ENCODE assay signal across 29 mouse cellular contexts in the genomic region with DNA sequence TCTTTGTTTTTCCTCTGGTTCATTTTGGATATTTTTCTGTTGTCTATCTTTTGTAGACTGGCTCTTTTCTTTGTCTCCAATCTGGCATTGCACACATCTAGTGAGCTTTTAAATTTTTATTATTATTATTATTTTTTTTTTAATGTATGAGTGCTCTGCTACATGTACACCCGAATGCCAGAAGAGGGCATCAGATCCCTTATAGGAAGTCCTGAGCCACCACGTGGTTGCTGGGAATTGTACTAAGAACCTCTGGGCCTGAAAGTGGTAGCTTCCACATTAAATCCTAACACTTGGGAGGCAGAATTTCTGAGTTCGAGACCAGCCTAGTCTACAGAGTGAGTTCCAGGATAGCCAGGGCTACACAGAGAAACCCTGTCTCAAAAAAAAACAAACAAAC. TPM values are rescaled to one million over a fixed set of nuclear protein-coding genes. Genes with fewer than 3 reads are reported as not detected.
DNase-seq lines count a peak whose midpoint lies in the region; ATAC-seq and TF ChIP-seq lines count a peak whose summit lies in the region.
"Had no signal": no experiment of that assay in that cellular context is flagged by ENCODE, and none has a peak within 500 bp of the region (broad histone marks: within the 10 kb centered on the region; RNA-seq: fewer than 3 reads in every experiment).

No protein-coding gene starts in this region.

- H3K4me3 ChIP-seq in hindbrain, postnatal 0 days (ENCODE audit: low read length): no peak overlapping the region
- H3K4me3 ChIP-seq: embryonic facial prominence, embryonic 10.5 days; embryonic facial prominence, embryonic 13.5 days; erythroblast, embryonic 14.5 days; forebrain, embryonic 12.5 days; forebrain, embryonic 15.5 days; hindbrain, embryonic 10.5 days; hindbrain, embryonic 13.5 days had no signal

- H3K4me1 ChIP-seq in hindbrain, postnatal 0 days (ENCODE audit: insufficient read depth, low read length): no peaks in the 10 kb centered on the region
- H3K4me1 ChIP-seq: embryonic facial prominence, embryonic 10.5 days; embryonic facial prominence, embryonic 13.5 days; forebrain, embryonic 12.5 days; forebrain, embryonic 15.5 days; hindbrain, embryonic 10.5 days; hindbrain, embryonic 13.5 days had no signal

- H3K4me2 ChIP-seq in hindbrain, postnatal 0 days (ENCODE audit: low read depth, low read length): no peak overlapping the region
- H3K4me2 ChIP-seq: embryonic facial prominence, embryonic 13.5 days; forebrain, embryonic 12.5 days; forebrain, embryonic 15.5 days; heart, embryonic 11.5 days; hindbrain, embryonic 13.5 days had no signal

- no peak overlapping the region for H3K9ac ChIP-seq in hindbrain, postnatal 0 days (replicated peaks; ENCODE audit: low read length)
- H3K9ac ChIP-seq: embryonic facial prominence, embryonic 13.5 days; forebrain, embryonic 12.5 days; forebrain, embryonic 15.5 days; hindbrain, embryonic 13.5 days had no signal

- no peaks in the 10 kb centered on the region for H3K27me3 ChIP-seq in splenic B cell, adult 2 months (ENCODE audit: control insufficient read depth, insufficient read depth, low read length, poor library complexity, severe bottlenecking)
- H3K27me3 ChIP-seq in hindbrain, postnatal 0 days (ENCODE audit: insufficient read depth, low read length): no peaks in the 10 kb centered on the region
- H3K27me3 ChIP-seq: embryonic facial prominence, embryonic 13.5 days; forebrain, embryonic 12.5 days; forebrain, embryonic 15.5 days; hindbrain, embryonic 13.5 days had no signal

- H3K36me3 ChIP-seq in splenic B cell, adult 2 months (ENCODE audit: control insufficient read depth, insufficient read depth, low read length, poor library complexity, severe bottlenecking): no peaks in the 10 kb centered on the region
- no peaks in the 10 kb centered on the region for H3K36me3 ChIP-seq in hindbrain, postnatal 0 days (ENCODE audit: insufficient read depth, low read length)
- H3K36me3 ChIP-seq: embryonic facial prominence, embryonic 10.5 days; embryonic facial prominence, embryonic 13.5 days; forebrain, embryonic 12.5 days; forebrain, embryonic 15.5 days; G1E; hindbrain, embryonic 10.5 days; hindbrain, embryonic 13.5 days had no signal

- no peaks in the 10 kb centered on the region for H3K9me3 ChIP-seq in hindbrain, postnatal 0 days (ENCODE audit: low read length)
- H3K9me3 ChIP-seq: embryonic facial prominence, embryonic 10.5 days; embryonic facial prominence, embryonic 13.5 days; forebrain, embryonic 12.5 days; forebrain, embryonic 15.5 days; G1E; hindbrain, embryonic 10.5 days; hindbrain, embryonic 13.5 days had no signal

- 56% methylated on average over 3 of the region's 3 CpGs for WGBS in hindbrain, postnatal 0 days

- no peak for TF ChIP-seq CTCF in hindbrain, postnatal 0 days (IDR thresholded peaks at IDR 0.05; ENCODE audit: low read depth)

- no peak for ATAC-seq in hindbrain, postnatal 0 days
- ATAC-seq: forebrain, embryonic 15.5 days; hindbrain, embryonic 16.5 days; inflammation-experienced regulatory T-cells, adult 6 months; intestine, embryonic 16.5 days; Patski had no signal

- peak; percentile 15 for DNase-seq in 3T3-L1 (ENCODE audit: low read depth, low spot score)
- peak; percentile 59 for DNase-seq in ES-CJ7 (ENCODE audit: low read depth, low spot score)
- peak; percentile 2 for DNase-seq in NIH3T3 (ENCODE audit: low read depth)
- DNase-seq in splenic B cell, adult 2 months (ENCODE audit: low read depth, low spot score): peak; percentile 4
- DNase-seq in hindbrain, postnatal 0 days (ENCODE audit: low spot score): no peak
- DNase-seq in c-Kit-positive CD71-positive TER-119-positive erythroid progenitor cells, embryonic 14.5 days (ENCODE audit: low spot score): no peak
- DNase-seq in embryo, embryonic 10.5 days (ENCODE audit: low spot score): no peak
- DNase-seq: adrenal gland, postnatal 10 days; adrenal gland, postnatal 36 days; cerebellum, adult 11 months; cerebellum, adult 2 months; cerebellum, adult 9-11 months; cerebellum, postnatal 25 days; embryo, embryonic 11 days; gastrocnemius, postnatal 25 days; kidney, adult 18-20 months had no signal

- H3K27ac ChIP-seq in hindbrain, postnatal 0 days: no peak overlapping the region
- H3K27ac ChIP-seq: embryonic facial prominence, embryonic 10.5 days; embryonic facial prominence, embryonic 13.5 days; forebrain, embryonic 12.5 days; forebrain, embryonic 15.5 days; hindbrain, embryonic 10.5 days; hindbrain, embryonic 13.5 days had no signal

RNA-seq across cellular contexts. Expression of gene Rp2, which starts 17.9 kb away (rescaled TPM):
- total RNA-seq in hindbrain, postnatal 0 days (2014; rRNA removed): 12.5 and 12.8 TPM in 2 replicates
- 11.2 and 11.3 TPM in 2 replicates for polyA plus RNA-seq in hindbrain, postnatal 0 days (2015; fragmentation: Nextera tagmentation; extraction: Ambion mirVana)

RNA-seq across cellular contexts. Expression of gene Slc9a7, which starts 54.7 kb away (rescaled TPM):
- total RNA-seq in hindbrain, postnatal 0 days (2014; rRNA removed): 76.8 and 90.1 TPM in 2 replicates
- polyA plus RNA-seq in hindbrain, postnatal 0 days (2015; fragmentation: Nextera tagmentation; extraction: Ambion mirVana): 13.0 and 13.7 TPM in 2 replicates
- total RNA-seq: G1E had no signal
- polyA plus RNA-seq: erythroblast, embryonic 14.5 days; G1E had no signal

Comparison
In these comparisons a context has a peak if more than half of its experiments do, and no peak if none do; other contexts are left out.
1. DNase-seq: peak in 3T3-L1 (single experiment), ES-CJ7 (single experiment), NIH3T3 (single experiment) and splenic B cell, adult 2 months (single experiment); none in hindbrain, postnatal 0 days (single experiment), c-Kit-positive CD71-positive TER-119-positive erythroid progenitor cells, embryonic 14.5 days (single experiment) and embryo, embryonic 10.5 days (single experiment).